Mouse (Mus musculus): ENCODE measurements around the gene Grip1. TPM values are rescaled to one million over a fixed set of nuclear protein-coding genes. Genes with fewer than 3 reads are reported as not detected.
A peak's percentile ranks its signal among the peaks of the same experiment; 100 is the strongest.

Grip1 gene
- polyA plus RNA-seq, 1 experiment: 5.0 TPM

GRCm38 (mm10) chr10:119447392-119447914 lies 6.2 kb upstream of the Grip1 start:
- Histone ChIP-seq H3K4me1 (ENCODE audit: control insufficient read depth, insufficient read depth, low read length) (no peaks in the 10 kb centered on the region), H3K27me3 (ENCODE audit: control insufficient read depth, insufficient read depth, low read length) (no peaks in the 10 kb centered on the region; the same call in 1 of the 2 replicates), H3K4me3 (replicated peaks; ENCODE audit: insufficient read depth, low read depth, low read length) (no peak overlapping the region), H3K27ac (ENCODE audit: insufficient read depth, low read length) (no peak overlapping the region)
- DNase-seq: no peak
- WGBS: 84% methylated on average over 14 of the region's 14 CpGs
- TF ChIP-seq POLR2A (IDR thresholded peaks at IDR 0.05; ENCODE audit: borderline replicate concordance, insufficient read depth, low read length) (no peak), CTCF (IDR thresholded peaks at IDR 0.05; ENCODE audit: borderline replicate concordance, insufficient read depth, low read depth, low read length) (no peak)

- TF ChIP-seq POLR2A (IDR thresholded peaks at IDR 0.05; ENCODE audit: borderline replicate concordance, insufficient read depth, low read length) (no peak), CTCF (IDR thresholded peaks at IDR 0.05; ENCODE audit: borderline replicate concordance, insufficient read depth, low read depth, low read length) (no peak)
- Histone ChIP-seq H3K4me1 (ENCODE audit: control insufficient read depth, insufficient read depth, low read length) (no peaks in the 10 kb centered on the region), H3K4me3 (replicated peaks; ENCODE audit: insufficient read depth, low read depth, low read length) (no peak overlapping the region), H3K27me3 (ENCODE audit: control insufficient read depth, insufficient read depth, low read length) (no peaks in the 10 kb centered on the region; the same call in 1 of the 2 replicates), H3K27ac (ENCODE audit: insufficient read depth, low read length) (no peak overlapping the region)
- 97% methylated on average over 3 of the region's 3 CpGs for WGBS
- DNase-seq: no peak
These were observed 5.7 kb upstream of the Grip1 start for GRCm38 (mm10) chr10:119447930-119448329.

- no peak overlapping the region for H3K27ac ChIP-seq (ENCODE audit: insufficient read depth, low read length)
- 21% methylated on average over 5 of the region's 5 CpGs for WGBS
- no peak for DNase-seq
- no peaks in the 10 kb centered on the region for H3K4me1 ChIP-seq (ENCODE audit: control insufficient read depth, insufficient read depth, low read length)
- no peak overlapping the region for H3K4me3 ChIP-seq (replicated peaks; ENCODE audit: insufficient read depth, low read depth, low read length)
- TF ChIP-seq CTCF (IDR thresholded peaks at IDR 0.05; ENCODE audit: borderline replicate concordance, insufficient read depth, low read depth, low read length) (no peak), POLR2A (IDR thresholded peaks at IDR 0.05; ENCODE audit: borderline replicate concordance, insufficient read depth, low read length) (no peak)
- peaks cover 5% of the 10 kb centered on the region; the same call in 1 of the 2 replicates for H3K27me3 ChIP-seq (ENCODE audit: control insufficient read depth, insufficient read depth, low read length)
These were observed 932 bp upstream of the Grip1 start for GRCm38 (mm10) chr10:119452698-119453097.

GRCm38 (mm10) chr10:119454106-119454667 lies 557 bp downstream of the Grip1 start:
- no peak for TF ChIP-seq CTCF (IDR thresholded peaks at IDR 0.05; ENCODE audit: borderline replicate concordance, insufficient read depth, low read depth, low read length)
- no peak for TF ChIP-seq POLR2A (IDR thresholded peaks at IDR 0.05; ENCODE audit: borderline replicate concordance, insufficient read depth, low read length)
- Histone ChIP-seq H3K27ac (ENCODE audit: insufficient read depth, low read length) (no peak overlapping the region), H3K4me3 (replicated peaks; ENCODE audit: insufficient read depth, low read depth, low read length) (peak overlapping the region; percentile 58), H3K4me1 (ENCODE audit: control insufficient read depth, insufficient read depth, low read length) (no peaks in the 10 kb centered on the region), H3K27me3 (ENCODE audit: control insufficient read depth, insufficient read depth, low read length) (peaks cover 5% of the 10 kb centered on the region; the same call in 1 of the 2 replicates)
- peak; percentile 38 to 58 for DNase-seq
- under 1% methylated on average over 57 of the region's 57 CpGs for WGBS

DNA sequence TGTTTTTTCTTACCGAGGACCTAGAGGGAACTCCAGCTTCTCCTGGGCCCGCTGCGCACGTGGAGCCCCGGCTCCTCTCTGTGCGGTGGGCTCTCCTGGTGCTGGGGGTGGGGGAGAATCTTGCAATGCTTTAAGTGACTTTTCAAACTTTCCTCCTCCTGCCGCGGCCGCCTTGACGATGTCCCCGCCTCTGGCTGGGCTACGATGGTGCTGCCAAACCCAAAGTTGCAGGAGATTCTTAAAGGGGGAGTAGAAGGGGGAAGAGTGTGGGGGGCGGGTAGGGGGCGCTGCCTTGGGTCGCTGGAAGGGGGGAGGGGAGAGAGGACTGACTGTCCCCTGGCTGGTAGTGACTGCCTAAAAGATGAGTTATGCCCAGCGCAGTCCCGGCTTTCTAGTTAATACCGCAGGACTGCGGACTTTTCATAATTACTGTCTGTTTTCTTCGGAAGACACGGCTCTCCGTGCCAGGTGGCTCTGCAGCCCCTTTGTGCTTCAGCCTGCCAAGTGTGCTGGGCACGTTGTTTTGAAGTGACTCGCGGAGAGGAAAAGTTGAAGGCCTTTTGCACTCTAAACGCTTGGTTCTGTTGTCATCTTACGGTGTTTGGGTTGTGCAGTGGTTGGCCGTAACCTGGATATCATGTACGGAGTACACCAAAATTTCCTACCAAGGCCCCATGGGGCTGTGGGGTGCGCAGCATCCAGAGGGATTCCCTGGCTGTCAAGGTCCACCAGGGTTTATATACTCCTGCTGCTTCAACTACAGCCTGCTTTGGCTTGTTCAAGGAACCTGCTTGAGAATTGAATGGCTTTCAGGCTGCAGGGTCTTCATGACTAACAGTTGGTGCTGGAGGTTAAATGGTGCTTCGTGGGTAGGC lies 1.3 kb downstream of the Grip1 start:
- TF ChIP-seq CTCF (IDR thresholded peaks at IDR 0.05; ENCODE audit: borderline replicate concordance, insufficient read depth, low read depth, low read length) (no peak), POLR2A (IDR thresholded peaks at IDR 0.05; ENCODE audit: borderline replicate concordance, insufficient read depth, low read length) (no peak)

GRCm38 (mm10) chr10:119455543-119455940 lies 1.9 kb downstream of the Grip1 start:
- TF ChIP-seq POLR2A (IDR thresholded peaks at IDR 0.05; ENCODE audit: borderline replicate concordance, insufficient read depth, low read length): no peak
- TF ChIP-seq CTCF (IDR thresholded peaks at IDR 0.05; ENCODE audit: borderline replicate concordance, insufficient read depth, low read depth, low read length): no peak
- H3K27ac ChIP-seq (ENCODE audit: insufficient read depth, low read length): no peak overlapping the region
- no peak for DNase-seq
- no peak overlapping the region for H3K4me3 ChIP-seq (replicated peaks; ENCODE audit: insufficient read depth, low read depth, low read length)
- no peaks in the 10 kb centered on the region for H3K4me1 ChIP-seq (ENCODE audit: control insufficient read depth, insufficient read depth, low read length)
- H3K27me3 ChIP-seq (ENCODE audit: control insufficient read depth, insufficient read depth, low read length): peaks cover 5% of the 10 kb centered on the region; the same call in 1 of the 2 replicates
- WGBS: 8% methylated on average over 10 of the region's 10 CpGs

More for the DNA sequence above, 1.3 kb downstream of the Grip1 start:
- WGBS: under 1% methylated on average over 31 of the region's 31 CpGs
- Histone ChIP-seq H3K27me3 (ENCODE audit: control insufficient read depth, insufficient read depth, low read length) (peaks cover 5% of the 10 kb centered on the region; the same call in 1 of the 2 replicates), H3K4me1 (ENCODE audit: control insufficient read depth, insufficient read depth, low read length) (no peaks in the 10 kb centered on the region), H3K4me3 (replicated peaks; ENCODE audit: insufficient read depth, low read depth, low read length) (peak overlapping the region; percentile 58), H3K27ac (ENCODE audit: insufficient read depth, low read length) (no peak overlapping the region)
- peak in 1 of 2 experiments; percentile 20 for DNase-seq

DNA sequence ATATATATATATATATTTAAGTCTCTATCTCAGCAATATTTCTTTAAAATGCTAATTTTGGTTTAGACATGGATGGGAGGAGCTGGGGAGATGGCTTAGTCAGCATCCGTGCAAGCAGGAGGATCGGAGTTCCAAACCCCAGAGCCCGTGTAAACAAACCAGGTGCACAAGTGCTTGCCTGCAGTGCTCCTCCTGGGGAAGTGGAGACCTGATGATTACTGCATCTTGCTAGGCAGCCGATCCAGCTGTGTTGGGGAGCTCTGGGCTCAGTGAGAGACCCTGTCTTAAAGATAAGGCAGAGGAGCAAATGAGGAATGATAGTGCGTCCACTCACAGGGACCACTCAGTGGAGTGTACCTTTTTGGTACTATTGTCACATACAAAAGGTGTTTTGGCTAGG lies 3.5 kb downstream of the Grip1 start:
- Histone ChIP-seq H3K4me1 (ENCODE audit: control insufficient read depth, insufficient read depth, low read length) (no peaks in the 10 kb centered on the region), H3K27ac (ENCODE audit: insufficient read depth, low read length) (no peak overlapping the region), H3K4me3 (replicated peaks; ENCODE audit: insufficient read depth, low read depth, low read length) (no peak overlapping the region), H3K27me3 (ENCODE audit: control insufficient read depth, insufficient read depth, low read length) (peaks cover 5% of the 10 kb centered on the region; the same call in 1 of the 2 replicates)
- WGBS: 90% methylated on average over 5 of the region's 5 CpGs
- DNase-seq: no peak
- TF ChIP-seq CTCF (IDR thresholded peaks at IDR 0.05; ENCODE audit: borderline replicate concordance, insufficient read depth, low read depth, low read length) (no peak), POLR2A (IDR thresholded peaks at IDR 0.05; ENCODE audit: borderline replicate concordance, insufficient read depth, low read length) (no peak)
